Mouse (Mus musculus) liver, postnatal 0 days (tissue): ENCODE results near the gene Mfsd4b3.
A peak's percentile ranks its signal among the peaks of the same experiment; 100 is the strongest.

Source experiments
- CTCF ChIP-seq: sonication (generic); IDR thresholded peaks from 2 replicates; pipeline ENCODE4 v1.5.1; 2016; ENCODE audit warnings: antibody characterized with exemption, low read depth
- EP300 ChIP-seq: IDR thresholded peaks from 2 replicates; pipeline ENCODE4 v1.6.1; 2016; ENCODE audit warnings: antibody characterized with exemption, low read depth, mild to moderate bottlenecking

DNA sequence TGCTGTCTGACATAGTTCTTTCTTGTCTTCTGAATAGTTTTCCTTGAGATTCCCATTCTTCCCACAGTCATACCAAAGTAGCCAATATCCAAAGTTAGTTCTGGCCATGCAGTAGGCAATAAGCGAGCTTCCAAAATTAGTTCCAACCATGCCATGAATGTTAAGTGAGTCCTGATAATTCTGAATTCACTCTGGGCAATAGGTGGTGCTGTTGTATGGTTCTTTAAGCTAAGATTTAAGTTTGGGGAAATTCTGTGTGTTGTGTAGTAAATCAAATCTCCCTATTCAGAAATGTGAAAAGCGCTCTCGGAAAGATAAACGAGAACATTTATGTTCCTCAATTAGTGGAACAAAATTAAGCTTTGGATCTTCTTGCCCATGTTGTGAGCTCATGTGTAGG, 1.7 kb downstream of the Mfsd4b3 start:
- TF ChIP-seq CTCF (peak; percentile 58), EP300 (no peak)
